Mouse (Mus musculus) NIH3T3 (cell line): ENCODE measurements around the gene Marcksl1.
"Not testable (repeated sequence)": the region's sequence is repeated elsewhere in the genome, so short reads cannot be mapped to it uniquely, and the experiment has no call there.

Experiments used
- DNase-seq: peaks from one replicate; pipeline ENCODE4 v3.0.0-alpha.2; 2012; ENCODE audit warnings: low read depth

Gene Marcksl1

GRCm38 (mm10) chr4:129510723-129511412 is 2.5 kb upstream of the Marcksl1 start:
- no peak for DNase-seq

- DNase-seq: no peak
Observed at GRCm38 (mm10) chr4:129511413-129512096, 1.8 kb upstream of the Marcksl1 start.

GRCm38 (mm10) chr4:129513891-129514290 is 510 bp downstream of the Marcksl1 start:
- DNase-seq: no peak

GRCm38 (mm10) chr4:129514300-129514898 is 1.0 kb downstream of the Marcksl1 start:
- DNase-seq: peak; percentile 92

GRCm38 (mm10) chr4:129516925-129517324 is 3.5 kb downstream of the Marcksl1 start:
- no peak for DNase-seq

GRCm38 (mm10) chr4:129518519-129518918 is 5.1 kb downstream of the Marcksl1 start:
- no peak for DNase-seq

- DNase-seq: no peak
Observed at GRCm38 (mm10) chr4:129525338-129525737, 12.0 kb downstream of the Marcksl1 start.

- no peak for DNase-seq
Observed at GRCm38 (mm10) chr4:129525889-129526288, 12.5 kb downstream of the Marcksl1 start.

- not testable (repeated sequence) for DNase-seq
Observed at GRCm38 (mm10) chr4:129528901-129529300, 15.5 kb downstream of the Marcksl1 start.

GRCm38 (mm10) chr4:129540012-129540411 is 26.6 kb downstream of the Marcksl1 start:
- peak; percentile 52 for DNase-seq

GRCm38 (mm10) chr4:129541868-129542591 is 28.6 kb downstream of the Marcksl1 start:
- DNase-seq: peak; percentile 65

GRCm38 (mm10) chr4:129542592-129543141 is 29.3 kb downstream of the Marcksl1 start, which contains the start of gene Hdac1:
Gene Hdac1 (minus strand): TSS chr4:129542713.
- DNase-seq: peak; percentile 99

GRCm38 (mm10) chr4:129544106-129544505 is 30.7 kb downstream of the Marcksl1 start:
- DNase-seq: no peak

- not testable (repeated sequence) for DNase-seq
Observed at GRCm38 (mm10) chr4:129547631-129548030, 34.2 kb downstream of the Marcksl1 start.

GRCm38 (mm10) chr4:129549306-129549705 is 35.9 kb downstream of the Marcksl1 start:
- peak; percentile 62 for DNase-seq

- DNase-seq: no peak
Observed at GRCm38 (mm10) chr4:129550295-129550694, 36.9 kb downstream of the Marcksl1 start.

- DNase-seq: not testable (repeated sequence)
Observed at GRCm38 (mm10) chr4:129554512-129554911, 41.1 kb downstream of the Marcksl1 start.

GRCm38 (mm10) chr4:129555421-129555861 is 42.1 kb downstream of the Marcksl1 start:
- no peak for DNase-seq

GRCm38 (mm10) chr4:129555862-129556531 is 42.6 kb downstream of the Marcksl1 start:
- DNase-seq: no peak

- DNase-seq: peak; percentile 97
Observed at GRCm38 (mm10) chr4:129556532-129557223, 43.3 kb downstream of the Marcksl1 start.
